In the genomic region with DNA sequence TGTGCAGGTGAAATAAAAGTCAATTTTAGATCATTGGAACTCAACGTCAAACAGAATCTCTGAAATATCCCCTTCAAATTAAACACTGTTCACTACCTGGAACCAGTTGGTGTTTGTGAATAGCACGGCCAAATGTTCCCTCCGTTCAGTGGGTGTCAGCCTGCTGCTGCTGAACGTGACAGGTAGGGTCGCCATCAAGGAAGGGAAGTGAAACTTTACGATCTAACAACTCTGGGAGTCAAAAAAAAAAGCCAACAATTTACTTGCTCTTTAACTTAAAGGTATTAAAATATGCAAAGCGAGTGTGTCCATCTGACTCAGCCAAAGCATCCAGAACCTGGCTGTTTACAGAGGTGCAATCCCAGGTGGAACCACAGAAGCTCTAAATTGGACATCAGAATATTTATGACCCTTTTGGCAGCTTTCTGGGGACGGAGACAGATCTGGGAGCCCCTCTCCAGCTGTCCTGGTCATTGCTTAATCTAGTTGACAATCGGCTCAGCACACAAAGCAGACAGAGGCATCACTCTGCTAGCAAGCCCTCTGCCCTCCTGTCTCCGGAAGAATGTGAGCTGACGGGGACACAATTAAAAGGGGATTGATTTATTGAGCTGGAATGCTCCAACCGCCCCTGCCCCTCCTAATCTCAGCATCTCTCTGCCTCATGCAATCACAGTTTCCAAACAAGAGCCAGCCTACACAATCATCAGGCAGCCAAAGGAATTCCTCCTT, we compare ENCODE assay signal across 11 mouse cellular contexts.
A peak's percentile ranks its signal among the peaks of the same experiment; 100 is the strongest.
DNase-seq lines count a peak whose midpoint lies in the region; ATAC-seq lines count a peak whose summit lies in the region.
"Had no signal": no experiment of that assay in that cellular context is flagged by ENCODE, and none has a peak within 500 bp of the region (broad histone marks: within the 10 kb centered on the region; RNA-seq: fewer than 3 reads in every experiment).

No protein-coding gene starts in this region.

- H3K27me3 ChIP-seq in hindbrain, embryonic 14.5 days (ENCODE audit: control insufficient read depth, insufficient read depth, low read length) = no peaks in the 10 kb centered on the region
- H3K27me3 ChIP-seq in midbrain, embryonic 12.5 days = 0 out of 2 replicates have a peak, but pooled peaks cover 4% of the 10 kb centered on the region
- H3K27me3 ChIP-seq: liver, embryonic 13.5 days had no signal

- no peak overlapping the region for H3K4me3 ChIP-seq in hindbrain, embryonic 14.5 days (replicated peaks; ENCODE audit: low read length)
- no peak overlapping the region for H3K4me3 ChIP-seq in midbrain, embryonic 12.5 days
- H3K4me3 ChIP-seq: liver, embryonic 13.5 days had no signal

- H3K4me2 ChIP-seq in hindbrain, embryonic 14.5 days (replicated peaks) = no peak overlapping the region
- peak overlapping the region; percentile 21; the same call in 1 of the 2 replicates for H3K4me2 ChIP-seq in midbrain, embryonic 12.5 days (replicated peaks)
- H3K4me2 ChIP-seq: liver, embryonic 13.5 days had no signal

- H3K27ac ChIP-seq in hindbrain, embryonic 14.5 days = peak overlapping the region; percentile 60
- H3K27ac ChIP-seq in midbrain, embryonic 12.5 days (replicated peaks) = peak overlapping the region; percentile 72
- H3K27ac ChIP-seq: liver, embryonic 13.5 days had no signal

- no peaks in the 10 kb centered on the region for H3K36me3 ChIP-seq in hindbrain, embryonic 14.5 days (replicated peaks; ENCODE audit: control insufficient read depth, insufficient read depth)
- H3K36me3 ChIP-seq in midbrain, embryonic 12.5 days = no peaks in the 10 kb centered on the region
- H3K36me3 ChIP-seq: liver, embryonic 13.5 days had no signal

- DNase-seq in A20 (ENCODE audit: low read depth, low spot score) = peak; percentile 66
- DNase-seq in embryo, embryonic 11 days = peak; percentile 76
- DNase-seq in hindbrain, embryonic 14.5 days (ENCODE audit: low spot score) = peak; percentile 40
- DNase-seq in left cerebral cortex, adult 11 months (ENCODE audit: low spot score) = no peak
- no peak for DNase-seq in thymus, postnatal 0 days (ENCODE audit: low spot score)
- no peak for DNase-seq in thymus, postnatal 36 days
- DNase-seq in right cerebral cortex, adult 2 months (ENCODE audit: low spot score in 2 of 2) = no peak
- DNase-seq: liver, embryonic 13.5 days; thymus, postnatal 25 days had no signal

- ATAC-seq in hindbrain, embryonic 14.5 days (ENCODE audit: low FRiP score) = peak; percentile 62; the same call in 1 of the 2 replicates
- peak; percentile 65 for ATAC-seq in midbrain, embryonic 12.5 days (ENCODE audit: low FRiP score, low read depth)
- ATAC-seq: intestine, embryonic 16.5 days had no signal

- peaks cover 15% of the 10 kb centered on the region; the same call in 1 of the 2 replicates for H3K4me1 ChIP-seq in hindbrain, embryonic 14.5 days (replicated peaks; ENCODE audit: control insufficient read depth, insufficient read depth, low read length)
- H3K4me1 ChIP-seq in midbrain, embryonic 12.5 days = peaks cover 19% of the 10 kb centered on the region
- H3K4me1 ChIP-seq: liver, embryonic 13.5 days had no signal

- WGBS in hindbrain, embryonic 14.5 days = 26% methylated on average over 12 of the region's 12 CpGs
- 27% methylated on average over 12 of the region's 12 CpGs for WGBS in midbrain, embryonic 12.5 days

- H3K9ac ChIP-seq in hindbrain, embryonic 14.5 days = peak overlapping the region; percentile 5; the same call in 1 of the 2 replicates
- no peak overlapping the region for H3K9ac ChIP-seq in midbrain, embryonic 12.5 days (replicated peaks)
- H3K9ac ChIP-seq: liver, embryonic 13.5 days had no signal

- peaks cover 3% of the 10 kb centered on the region; the same call in 1 of the 2 replicates for H3K9me3 ChIP-seq in hindbrain, embryonic 14.5 days (ENCODE audit: control insufficient read depth, low read length)
- no peaks in the 10 kb centered on the region for H3K9me3 ChIP-seq in midbrain, embryonic 12.5 days
- H3K9me3 ChIP-seq: liver, embryonic 13.5 days had no signal

Comparison
In these comparisons a context has a peak if more than half of its experiments do, and no peak if none do; other contexts are left out.
1. DNase-seq: peak in A20 (single experiment), embryo, embryonic 11 days (single experiment) and hindbrain, embryonic 14.5 days (single experiment); none in left cerebral cortex, adult 11 months (single experiment), thymus, postnatal 0 days (single experiment), thymus, postnatal 36 days (0 of 2) and right cerebral cortex, adult 2 months (0 of 2).